Mouse (Mus musculus): Measurements from ENCODE around the gene Rbm12. TPM values are rescaled to one million over a fixed set of nuclear protein-coding genes. Genes with fewer than 3 reads are reported as not detected.

Gene Rbm12
- polyA plus RNA-seq, 1 experiment from 2014 or later: 30.1 TPM

GRCm38 (mm10) chr2:156087391-156088110, 24.2 kb downstream of the Rbm12 start:
- ATAC-seq (no peak), DNase-seq (ENCODE audit: low spot score) (no peak)
- Histone ChIP-seq H3K9me3 (replicated peaks; ENCODE audit: control insufficient read depth, low read length) (no peaks in the 10 kb centered on the region), H3K9ac (ENCODE audit: low read length) (no peak overlapping the region), H3K4me1 (ENCODE audit: control insufficient read depth, insufficient read depth, low read length) (no peaks in the 10 kb centered on the region; the same call in 1 of the 2 replicates), H3K4me3 (ENCODE audit: low read depth, low read length) (no peak overlapping the region), H3K36me3 (ENCODE audit: control insufficient read depth, insufficient read depth, low read length) (peaks cover 6% of the 10 kb centered on the region), H3K27me3 (replicated peaks; ENCODE audit: control insufficient read depth, insufficient read depth, low read length) (no peaks in the 10 kb centered on the region), H3K4me2 (ENCODE audit: low read length) (no peak overlapping the region), H3K27ac (ENCODE audit: low read depth, low read length) (no peak overlapping the region)
- 90% methylated on average over 7 of the region's 7 CpGs for WGBS

- ATAC-seq: no peak
- no peak for DNase-seq (ENCODE audit: low spot score)
- Histone ChIP-seq H3K27me3 (replicated peaks; ENCODE audit: control insufficient read depth, insufficient read depth, low read length) (no peaks in the 10 kb centered on the region), H3K4me3 (ENCODE audit: low read depth, low read length) (no peak overlapping the region), H3K9ac (ENCODE audit: low read length) (no peak overlapping the region), H3K27ac (ENCODE audit: low read depth, low read length) (no peak overlapping the region), H3K4me1 (ENCODE audit: control insufficient read depth, insufficient read depth, low read length) (no peaks in the 10 kb centered on the region), H3K9me3 (replicated peaks; ENCODE audit: control insufficient read depth, low read length) (no peaks in the 10 kb centered on the region), H3K36me3 (ENCODE audit: control insufficient read depth, insufficient read depth, low read length) (peaks cover 1% of the 10 kb centered on the region), H3K4me2 (ENCODE audit: low read length) (no peak overlapping the region)
- WGBS: 94% methylated on average over 3 of the region's 3 CpGs
Measured at GRCm38 (mm10) chr2:156084541-156084940, 27.2 kb downstream of the Rbm12 start.

DNA sequence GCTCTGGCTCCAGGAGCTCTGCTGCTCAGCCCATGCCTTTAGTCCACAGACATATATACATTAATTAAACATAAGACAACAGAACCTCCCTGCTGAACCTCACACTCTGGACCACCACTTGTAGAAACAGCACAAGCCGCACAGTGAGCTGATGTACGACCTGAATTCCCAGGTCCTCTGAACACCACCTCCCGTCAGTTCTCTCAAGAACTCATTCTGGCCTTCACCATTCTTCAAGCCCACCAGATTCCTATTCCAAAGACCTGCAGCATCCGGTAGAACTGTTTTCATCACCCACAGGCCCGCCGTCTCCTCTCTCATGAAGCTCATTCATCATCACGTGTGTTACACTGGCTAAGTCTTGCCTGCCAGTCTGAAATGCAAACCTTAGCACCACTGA, 31.4 kb downstream of the Rbm12 start:
- WGBS: 89% methylated on average over 7 of the region's 7 CpGs
- Histone ChIP-seq H3K9me3 (replicated peaks; ENCODE audit: control insufficient read depth, low read length) (no peaks in the 10 kb centered on the region), H3K4me2 (ENCODE audit: low read length) (no peak overlapping the region), H3K4me3 (ENCODE audit: low read depth, low read length) (no peak overlapping the region), H3K27ac (ENCODE audit: low read depth, low read length) (no peak overlapping the region), H3K4me1 (ENCODE audit: control insufficient read depth, insufficient read depth, low read length) (no peaks in the 10 kb centered on the region), H3K27me3 (replicated peaks; ENCODE audit: control insufficient read depth, insufficient read depth, low read length) (no peaks in the 10 kb centered on the region), H3K9ac (ENCODE audit: low read length) (no peak overlapping the region), H3K36me3 (ENCODE audit: control insufficient read depth, insufficient read depth, low read length) (peaks cover 39% of the 10 kb centered on the region)
- DNase-seq (ENCODE audit: low spot score): no peak
- ATAC-seq: no peak

- Histone ChIP-seq H3K9ac (ENCODE audit: low read length) (no peak overlapping the region), H3K27ac (ENCODE audit: low read depth, low read length) (no peak overlapping the region), H3K9me3 (replicated peaks; ENCODE audit: control insufficient read depth, low read length) (no peaks in the 10 kb centered on the region), H3K27me3 (replicated peaks; ENCODE audit: control insufficient read depth, insufficient read depth, low read length) (no peaks in the 10 kb centered on the region), H3K4me1 (ENCODE audit: control insufficient read depth, insufficient read depth, low read length) (no peaks in the 10 kb centered on the region), H3K4me3 (ENCODE audit: low read depth, low read length) (no peak overlapping the region), H3K4me2 (ENCODE audit: low read length) (no peak overlapping the region), H3K36me3 (ENCODE audit: control insufficient read depth, insufficient read depth, low read length) (peaks cover 46% of the 10 kb centered on the region)
- WGBS: 52% methylated on average over 4 of the region's 4 CpGs
- ATAC-seq (no peak), DNase-seq (ENCODE audit: low spot score) (no peak)
Measured at GRCm38 (mm10) chr2:156079674-156080073, 32.1 kb downstream of the Rbm12 start.

DNA sequence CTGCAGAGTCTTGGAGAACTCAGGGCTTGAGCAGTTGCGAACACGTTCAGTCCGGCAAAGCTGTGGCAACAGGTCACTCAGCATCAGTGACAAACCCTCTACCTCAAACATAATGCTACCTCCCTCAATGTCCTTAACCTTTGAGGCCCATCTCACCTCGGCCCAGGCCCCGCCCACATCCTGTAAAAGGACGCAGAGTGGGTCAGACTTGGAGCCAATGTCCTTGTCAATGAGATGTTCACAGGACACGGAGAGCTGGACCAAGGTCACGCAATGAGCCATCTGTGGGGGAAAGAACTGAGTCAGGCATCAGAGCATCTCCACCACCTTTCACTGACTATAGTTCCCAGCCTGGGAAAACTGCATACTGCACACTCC, 32.6 kb downstream of the Rbm12 start:
- ATAC-seq: no peak
- Histone ChIP-seq H3K36me3 (ENCODE audit: control insufficient read depth, insufficient read depth, low read length) (peaks cover 51% of the 10 kb centered on the region), H3K4me3 (ENCODE audit: low read depth, low read length) (no peak overlapping the region)

GRCm38 (mm10) chr2:156078421-156079182, 33.2 kb downstream of the Rbm12 start:
- Histone ChIP-seq H3K36me3 (ENCODE audit: control insufficient read depth, insufficient read depth, low read length) (peaks cover 57% of the 10 kb centered on the region), H3K4me3 (ENCODE audit: low read depth, low read length) (no peak overlapping the region), H3K9me3 (replicated peaks; ENCODE audit: control insufficient read depth, low read length) (no peaks in the 10 kb centered on the region), H3K4me2 (ENCODE audit: low read length) (no peak overlapping the region), H3K27me3 (replicated peaks; ENCODE audit: control insufficient read depth, insufficient read depth, low read length) (no peaks in the 10 kb centered on the region), H3K4me1 (ENCODE audit: control insufficient read depth, insufficient read depth, low read length) (no peaks in the 10 kb centered on the region), H3K27ac (ENCODE audit: low read depth, low read length) (no peak overlapping the region), H3K9ac (ENCODE audit: low read length) (no peak overlapping the region)
- ATAC-seq (no peak), DNase-seq (ENCODE audit: low spot score) (no peak)
- WGBS: 90% methylated on average over 16 of the region's 16 CpGs

More for the DNA sequence above, 32.6 kb downstream of the Rbm12 start:
- WGBS: 91% methylated on average over 8 of the region's 8 CpGs
- no peak overlapping the region for H3K9ac ChIP-seq (ENCODE audit: low read length)
- H3K27me3 ChIP-seq (replicated peaks; ENCODE audit: control insufficient read depth, insufficient read depth, low read length): no peaks in the 10 kb centered on the region
- H3K9me3 ChIP-seq (replicated peaks; ENCODE audit: control insufficient read depth, low read length): no peaks in the 10 kb centered on the region
- H3K4me2 ChIP-seq (ENCODE audit: low read length): no peak overlapping the region
- H3K4me1 ChIP-seq (ENCODE audit: control insufficient read depth, insufficient read depth, low read length): no peaks in the 10 kb centered on the region
- no peak for DNase-seq (ENCODE audit: low spot score)
- no peak overlapping the region for H3K27ac ChIP-seq (ENCODE audit: low read depth, low read length)

- DNase-seq (ENCODE audit: low spot score): no peak
- Histone ChIP-seq H3K4me1 (ENCODE audit: control insufficient read depth, insufficient read depth, low read length) (no peaks in the 10 kb centered on the region), H3K27me3 (replicated peaks; ENCODE audit: control insufficient read depth, insufficient read depth, low read length) (no peaks in the 10 kb centered on the region), H3K9me3 (replicated peaks; ENCODE audit: control insufficient read depth, low read length) (no peaks in the 10 kb centered on the region), H3K9ac (ENCODE audit: low read length) (no peak overlapping the region), H3K4me2 (ENCODE audit: low read length) (no peak overlapping the region), H3K36me3 (ENCODE audit: control insufficient read depth, insufficient read depth, low read length) (peaks cover 68% of the 10 kb centered on the region), H3K27ac (ENCODE audit: low read depth, low read length) (no peak overlapping the region), H3K4me3 (ENCODE audit: low read depth, low read length) (no peak overlapping the region)
- ATAC-seq: no peak
- 93% methylated on average over 7 of the region's 7 CpGs for WGBS
Measured at GRCm38 (mm10) chr2:156077461-156077860, 34.3 kb downstream of the Rbm12 start.

DNA sequence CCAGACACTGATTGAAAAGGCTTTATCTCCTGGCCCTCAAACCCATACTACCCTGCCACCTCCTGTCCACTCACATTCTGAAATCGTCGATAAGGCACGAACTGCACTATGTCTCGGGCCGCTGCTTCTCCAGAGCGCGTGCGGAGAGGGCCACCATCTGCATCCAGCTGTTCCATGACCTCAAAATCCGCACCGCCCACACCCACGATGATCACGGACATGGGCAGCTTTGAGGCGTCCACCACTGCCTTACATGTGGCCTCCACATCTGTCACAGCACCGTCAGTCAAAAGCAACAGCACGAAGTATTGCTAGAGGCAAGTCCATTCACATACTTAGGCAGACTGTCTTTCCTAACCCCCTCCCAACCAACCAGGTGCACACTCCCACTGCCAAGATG, 38.1 kb downstream of the Rbm12 start:
- DNase-seq (ENCODE audit: low spot score): no peak
- no peak overlapping the region for H3K9ac ChIP-seq (ENCODE audit: low read length)
- WGBS: 95% methylated on average over 15 of the region's 15 CpGs
- no peaks in the 10 kb centered on the region for H3K9me3 ChIP-seq (replicated peaks; ENCODE audit: control insufficient read depth, low read length)
- no peak overlapping the region for H3K27ac ChIP-seq (ENCODE audit: low read depth, low read length)
- ATAC-seq: no peak
- no peak overlapping the region for H3K4me3 ChIP-seq (ENCODE audit: low read depth, low read length)
- H3K36me3 ChIP-seq (ENCODE audit: control insufficient read depth, insufficient read depth, low read length): peaks cover 97% of the 10 kb centered on the region
- H3K4me2 ChIP-seq (ENCODE audit: low read length): no peak overlapping the region
- no peaks in the 10 kb centered on the region for H3K27me3 ChIP-seq (replicated peaks; ENCODE audit: control insufficient read depth, insufficient read depth, low read length)
- no peaks in the 10 kb centered on the region for H3K4me1 ChIP-seq (ENCODE audit: control insufficient read depth, insufficient read depth, low read length)

GRCm38 (mm10) chr2:156071236-156071635, 40.5 kb downstream of the Rbm12 start:
- Histone ChIP-seq H3K27ac (ENCODE audit: low read depth, low read length) (no peak overlapping the region), H3K4me3 (ENCODE audit: low read depth, low read length) (no peak overlapping the region), H3K27me3 (replicated peaks; ENCODE audit: control insufficient read depth, insufficient read depth, low read length) (no peaks in the 10 kb centered on the region), H3K36me3 (ENCODE audit: control insufficient read depth, insufficient read depth, low read length) (peaks cover 84% of the 10 kb centered on the region), H3K4me1 (ENCODE audit: control insufficient read depth, insufficient read depth, low read length) (peaks cover 2% of the 10 kb centered on the region), H3K9me3 (replicated peaks; ENCODE audit: control insufficient read depth, low read length) (no peaks in the 10 kb centered on the region), H3K9ac (ENCODE audit: low read length) (no peak overlapping the region), H3K4me2 (ENCODE audit: low read length) (no peak overlapping the region)
- no peak for DNase-seq (ENCODE audit: low spot score)
- WGBS: 94% methylated on average over 10 of the region's 10 CpGs
- no peak for ATAC-seq
